Mouse (Mus musculus) liver, embryonic 11.5 days (tissue): Measurements from ENCODE around the gene Adipoq. TPM values are rescaled to one million over a fixed set of nuclear protein-coding genes. Genes with fewer than 3 reads are reported as not detected.

Source experiments
- ATAC-seq: fragments of 200-750 bp; cut with Nextera tagmentation; replicated peaks from 2 replicates; pipeline ENCODE4 v1.8.0; 2017; ENCODE audit warnings: moderate number of reproducible peaks, mild to moderate bottlenecking, moderate TSS enrichment, moderate library complexity; ENCODE audit not compliant: low FRiP score
- DNase-seq: peaks from one replicate; pipeline ENCODE4 v3.0.0-alpha.2; 2017; ENCODE audit warnings: low spot score
- H3K27ac ChIP-seq: fragments of 300-500 bp; sonication (generic); 2 replicates; pipeline ENCODE4 v1.5.1; 2014; ENCODE audit warnings: mild to moderate bottlenecking, low read depth, low read length, control low read depth
- H3K27me3 ChIP-seq: fragments of 300-500 bp; sonication (generic); replicated peaks from 2 replicates; pipeline ENCODE4 v1.6.1; 2014; ENCODE audit warnings: low read length, mixed read lengths; ENCODE audit not compliant: control insufficient read depth, insufficient read depth
- H3K36me3 ChIP-seq: fragments of 300-500 bp; sonication (generic); 2 replicates; pipeline ENCODE4 v1.6.1; 2014; ENCODE audit warnings: mild to moderate bottlenecking, low read length, moderate library complexity, mixed read lengths; ENCODE audit not compliant: control insufficient read depth, insufficient read depth
- H3K4me1 ChIP-seq: fragments of 300-500 bp; sonication (generic); replicated peaks from 2 replicates; pipeline ENCODE4 v1.6.1; 2014; ENCODE audit warnings: low read length, mixed read lengths; ENCODE audit not compliant: control insufficient read depth, insufficient read depth
- H3K4me2 ChIP-seq: fragments of 300-500 bp; sonication (generic); 2 replicates; pipeline ENCODE4 v1.6.1; 2014; ENCODE audit warnings: mild to moderate bottlenecking, control low read depth, moderate library complexity
- H3K4me3 ChIP-seq: fragments of 300-500 bp; sonication (generic); 2 replicates; pipeline ENCODE4 v1.5.1; 2014; ENCODE audit warnings: low read depth, low read length, control low read depth
- H3K9ac ChIP-seq: fragments of 300-500 bp; sonication (generic); 2 replicates; pipeline ENCODE4 v1.6.1; 2014; ENCODE audit warnings: low read depth, low read length, control low read depth
- H3K9me3 ChIP-seq: fragments of 300-500 bp; sonication (generic); 2 replicates; pipeline ENCODE4 v1.6.1; 2016; ENCODE audit warnings: low read length, inconsistent platforms, mixed read lengths; ENCODE audit not compliant: control insufficient read depth
- WGBS: fragments of 180-500 bp; shearing (Covaris S2); extraction: QIAGEN DNeasy Blood & Tissue Kit; methylation state at CpG from one replicate; pipeline ENCODE4 v1.1.7; 2014; 5-methylcytosine and 5-hydroxymethylcytosine counted together
- polyA plus RNA-seq: library from polyadenylated mRNA; unstranded; fragments of >200 nt; fragmentation: Nextera tagmentation; extraction: Ambion mirVana; gene quantifications from 2 replicates; pipeline ENCODE4 v1.2.1, GENCODE M21; 2014

Gene Adipoq
- polyA plus RNA-seq, 1 experiment from 2014 or later = not detected

- Histone ChIP-seq H3K36me3 (peaks cover 33% of the 10 kb centered on the region), H3K4me2 (no peak overlapping the region), H3K4me3 (no peak overlapping the region), H3K4me1 (no peaks in the 10 kb centered on the region), H3K9ac (no peak overlapping the region), H3K9me3 (no peaks in the 10 kb centered on the region), H3K27me3 (no peaks in the 10 kb centered on the region), H3K27ac (no peak overlapping the region)
- no peak for ATAC-seq
- WGBS = 82% methylated on average over 12 of the region's 12 CpGs
- DNase-seq = no peak
Observed at GRCm38 (mm10) chr16:23112348-23112747, 34.0 kb upstream of the Adipoq start.

- 44% methylated on average over 9 of the region's 9 CpGs for WGBS
- Histone ChIP-seq H3K9ac (no peak overlapping the region), H3K4me1 (no peaks in the 10 kb centered on the region), H3K27me3 (no peaks in the 10 kb centered on the region), H3K9me3 (no peaks in the 10 kb centered on the region), H3K4me3 (no peak overlapping the region), H3K36me3 (peaks cover 33% of the 10 kb centered on the region), H3K27ac (no peak overlapping the region), H3K4me2 (no peak overlapping the region)
- DNase-seq (no peak), ATAC-seq (no peak)
Observed at GRCm38 (mm10) chr16:23112861-23113435, 33.4 kb upstream of the Adipoq start.

GRCm38 (mm10) chr16:23113903-23114302 is 32.4 kb upstream of the Adipoq start:
- peaks cover 31% of the 10 kb centered on the region for H3K36me3 ChIP-seq
- no peaks in the 10 kb centered on the region for H3K9me3 ChIP-seq
- H3K27me3 ChIP-seq = no peaks in the 10 kb centered on the region
- H3K4me2 ChIP-seq = no peak overlapping the region
- H3K27ac ChIP-seq = 0 out of 2 replicates have a peak overlapping the region, but pooled peaks have one; percentile 6
- ATAC-seq (peak; percentile 38), DNase-seq (no peak)
- no peak overlapping the region for H3K4me3 ChIP-seq
- H3K4me1 ChIP-seq = no peaks in the 10 kb centered on the region
- no peak overlapping the region for H3K9ac ChIP-seq

- Histone ChIP-seq H3K9ac (no peak overlapping the region), H3K27me3 (no peaks in the 10 kb centered on the region), H3K27ac (0 out of 2 replicates have a peak overlapping the region, but pooled peaks have one; percentile 6), H3K9me3 (no peaks in the 10 kb centered on the region), H3K4me3 (no peak overlapping the region), H3K36me3 (peaks cover 29% of the 10 kb centered on the region), H3K4me1 (no peaks in the 10 kb centered on the region), H3K4me2 (no peak overlapping the region)
- ATAC-seq (peak; percentile 72), DNase-seq (peak; percentile 41)
- 54% methylated on average over 5 of the region's 5 CpGs for WGBS
Observed at GRCm38 (mm10) chr16:23114339-23115171, 31.8 kb upstream of the Adipoq start.

- no peak overlapping the region for H3K4me2 ChIP-seq
- no peaks in the 10 kb centered on the region for H3K4me1 ChIP-seq
- H3K36me3 ChIP-seq = peaks cover 32% of the 10 kb centered on the region
- H3K4me3 ChIP-seq = no peak overlapping the region
- no peak for DNase-seq
- no peak overlapping the region for H3K27ac ChIP-seq
- no peaks in the 10 kb centered on the region for H3K9me3 ChIP-seq
- no peaks in the 10 kb centered on the region for H3K27me3 ChIP-seq
- no peak for ATAC-seq
- 87% methylated on average over 3 of the region's 3 CpGs for WGBS
- no peak overlapping the region for H3K9ac ChIP-seq
Observed at GRCm38 (mm10) chr16:23115486-23115885, 30.9 kb upstream of the Adipoq start.

- H3K9me3 ChIP-seq = no peaks in the 10 kb centered on the region
- H3K9ac ChIP-seq = no peak overlapping the region
- H3K4me2 ChIP-seq = no peak overlapping the region
- no peaks in the 10 kb centered on the region for H3K27me3 ChIP-seq
- H3K36me3 ChIP-seq = peaks cover 30% of the 10 kb centered on the region; the same call in 1 of the 2 replicates
- ATAC-seq (no peak), DNase-seq (no peak)
- no peak overlapping the region for H3K4me3 ChIP-seq
- H3K27ac ChIP-seq = no peak overlapping the region
- 58% methylated on average over 4 of the region's 4 CpGs for WGBS
- H3K4me1 ChIP-seq = no peaks in the 10 kb centered on the region
Observed at GRCm38 (mm10) chr16:23117173-23117572, 29.2 kb upstream of the Adipoq start.

- Histone ChIP-seq H3K4me3 (no peak overlapping the region), H3K9ac (no peak overlapping the region), H3K4me2 (no peak overlapping the region), H3K27ac (no peak overlapping the region), H3K27me3 (no peaks in the 10 kb centered on the region), H3K36me3 (peaks cover 26% of the 10 kb centered on the region), H3K9me3 (no peaks in the 10 kb centered on the region), H3K4me1 (peaks cover 6% of the 10 kb centered on the region; the same call in 1 of the 2 replicates)
- DNase-seq (no peak), ATAC-seq (no peak)
- 91% methylated on average over 3 of the region's 3 CpGs for WGBS
Observed at GRCm38 (mm10) chr16:23122446-23122845, 23.9 kb upstream of the Adipoq start.

- no peak overlapping the region for H3K4me3 ChIP-seq
- no peak overlapping the region for H3K27ac ChIP-seq
- ATAC-seq (no peak), DNase-seq (no peak)
- H3K9ac ChIP-seq = no peak overlapping the region
- H3K4me1 ChIP-seq = peaks cover 6% of the 10 kb centered on the region; the same call in 1 of the 2 replicates
- no peak overlapping the region for H3K4me2 ChIP-seq
- peaks cover 26% of the 10 kb centered on the region for H3K36me3 ChIP-seq
- H3K27me3 ChIP-seq = no peaks in the 10 kb centered on the region
- WGBS = 91% methylated on average over 4 of the region's 4 CpGs
- H3K9me3 ChIP-seq = no peaks in the 10 kb centered on the region
Observed at GRCm38 (mm10) chr16:23123104-23123503, 23.2 kb upstream of the Adipoq start.

- 89% methylated on average over 4 of the region's 4 CpGs for WGBS
- ATAC-seq = no peak
- Histone ChIP-seq H3K4me2 (no peak overlapping the region), H3K4me1 (peaks cover 12% of the 10 kb centered on the region), H3K27me3 (no peaks in the 10 kb centered on the region), H3K27ac (no peak overlapping the region), H3K9me3 (no peaks in the 10 kb centered on the region), H3K4me3 (no peak overlapping the region), H3K9ac (no peak overlapping the region), H3K36me3 (peaks cover 23% of the 10 kb centered on the region)
- no peak for DNase-seq
Observed at GRCm38 (mm10) chr16:23124398-23124797, 21.9 kb upstream of the Adipoq start.
